Mouse (Mus musculus): ENCODE data around the gene Olfr430.
"Not testable (repeated sequence)": the region's sequence is repeated elsewhere in the genome, so short reads cannot be mapped to it uniquely, and the experiment has no call there.

Gene Olfr430

DNA sequence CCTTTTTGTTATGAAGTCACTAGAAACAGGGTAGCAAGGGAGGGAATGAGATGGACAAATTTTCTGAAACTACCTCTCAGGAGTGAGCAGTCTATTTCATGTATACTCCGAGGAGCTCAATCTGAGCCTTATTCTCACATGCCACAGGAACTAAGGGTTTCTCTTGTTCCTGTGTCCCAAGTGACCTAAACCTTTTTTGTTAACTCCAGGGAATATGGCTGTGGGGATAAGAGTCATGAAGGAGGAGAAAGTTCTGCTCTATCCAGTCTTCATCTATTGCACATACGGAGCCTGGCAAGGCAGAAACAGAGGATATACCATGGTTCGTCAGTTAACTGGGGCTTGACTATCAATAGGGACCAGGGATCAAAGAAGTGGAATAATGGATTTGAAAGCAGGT lies at the start of gene Olfr430:
Olfr430 (plus strand) TSS at position 301 of the 400 bp plus-strand sequence.
- DNase-seq (ENCODE audit: low spot score in 2 of 2) = no peak

DNA sequence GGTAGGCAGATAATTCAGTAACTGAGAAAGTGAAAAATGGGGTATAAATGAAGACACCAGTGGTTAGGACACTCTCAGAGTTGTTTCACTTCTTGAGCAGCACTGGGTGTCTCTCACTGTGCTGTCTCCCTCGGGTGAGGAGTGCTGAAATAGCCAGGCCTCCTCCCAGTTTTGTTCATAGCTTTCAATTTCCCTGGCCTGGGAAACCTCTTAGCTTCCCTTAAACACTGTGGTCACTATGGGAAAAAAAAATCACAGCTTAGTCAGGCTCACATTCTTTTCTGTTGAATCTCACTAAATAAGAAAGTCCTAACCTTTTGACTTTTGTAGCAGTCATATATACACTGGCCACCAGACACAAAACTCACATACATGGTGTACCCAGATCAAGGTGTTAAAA lies 34.7 kb upstream of the Olfr430 start, which contains the start of gene Ifi205:
Ifi205 (minus strand) TSS at position 113 of the 400 bp plus-strand sequence.
- DNase-seq (ENCODE audit: low spot score in 2 of 2) = no peak

DNA sequence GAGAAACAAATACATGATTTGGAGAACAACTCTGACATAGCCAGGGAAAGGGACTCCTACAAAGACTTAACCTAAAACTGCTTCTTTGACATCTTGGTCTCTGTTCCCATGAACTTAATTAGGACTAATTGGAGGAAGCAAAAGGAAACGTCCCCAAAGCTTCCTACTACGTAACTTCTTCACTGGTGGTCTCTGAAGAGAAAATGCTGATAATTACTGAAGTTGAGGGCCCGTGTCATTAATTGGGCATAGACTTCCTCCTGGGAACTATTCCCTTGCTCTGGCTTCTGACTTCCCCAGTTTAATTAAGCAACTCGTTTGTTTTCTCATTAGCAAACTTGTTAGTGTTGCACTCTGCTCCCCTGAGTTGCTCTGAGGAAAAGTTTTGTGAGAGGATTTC lies 30.6 kb upstream of the Olfr430 start:
- no peak for DNase-seq (ENCODE audit: low spot score in 2 of 2)

DNA sequence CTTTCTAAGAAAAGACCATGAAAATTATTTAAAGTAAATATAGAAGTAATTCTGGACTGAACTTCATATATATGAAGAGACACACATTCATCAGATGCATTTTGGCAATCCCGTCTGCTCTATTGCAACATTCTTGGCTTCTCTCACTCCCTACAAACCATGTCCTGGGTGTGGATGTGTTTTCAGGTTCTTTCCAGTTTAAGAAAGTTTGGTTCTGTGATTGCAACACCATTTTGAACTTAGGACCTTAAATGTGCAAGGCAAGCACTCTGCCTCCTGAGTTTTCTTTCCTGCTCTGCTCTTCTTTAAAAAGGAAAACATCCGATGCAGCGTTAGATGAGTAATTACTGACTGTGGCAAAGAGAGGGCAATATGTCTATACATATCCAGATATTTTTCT lies 27.9 kb upstream of the Olfr430 start:
- DNase-seq (ENCODE audit: low spot score in 2 of 2) = no peak

DNA sequence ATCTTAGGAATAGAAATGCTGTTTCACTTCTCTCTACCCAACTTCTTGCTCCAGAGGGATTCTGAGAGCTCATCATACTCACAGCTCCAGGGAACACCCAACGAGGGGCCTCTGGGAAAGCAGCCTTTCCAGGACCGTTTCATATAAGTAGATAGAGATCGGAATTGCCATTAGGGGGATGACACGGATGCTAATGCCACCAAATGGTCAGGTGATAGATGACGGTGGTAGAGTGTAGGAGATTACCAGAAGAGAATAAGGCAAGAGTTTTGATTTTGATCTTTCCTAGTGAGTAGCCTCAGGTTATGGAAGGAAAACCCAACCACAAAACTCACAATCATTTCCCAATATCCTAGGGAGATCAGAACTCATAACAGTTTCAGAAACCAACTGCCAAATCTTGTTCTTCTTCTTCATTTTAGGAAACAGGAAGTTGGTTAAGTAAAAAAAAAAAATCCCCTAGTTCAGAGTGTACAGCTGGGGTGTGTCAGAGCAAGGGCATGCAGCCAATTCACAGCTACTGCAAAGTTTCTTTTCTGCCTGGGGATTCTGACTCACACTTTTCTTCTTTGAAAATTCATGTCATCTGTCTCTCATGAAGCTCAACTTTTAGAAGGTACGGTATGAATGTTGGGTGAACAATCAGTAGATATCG lies 25.8 kb upstream of the Olfr430 start, which contains the start of gene Olfr433:
Olfr433 (plus strand) TSS at position 183 of the 655 bp plus-strand sequence.
- peak in 1 of 2 experiments; percentile 60 for DNase-seq (ENCODE audit: low spot score in 2 of 2)

DNA sequence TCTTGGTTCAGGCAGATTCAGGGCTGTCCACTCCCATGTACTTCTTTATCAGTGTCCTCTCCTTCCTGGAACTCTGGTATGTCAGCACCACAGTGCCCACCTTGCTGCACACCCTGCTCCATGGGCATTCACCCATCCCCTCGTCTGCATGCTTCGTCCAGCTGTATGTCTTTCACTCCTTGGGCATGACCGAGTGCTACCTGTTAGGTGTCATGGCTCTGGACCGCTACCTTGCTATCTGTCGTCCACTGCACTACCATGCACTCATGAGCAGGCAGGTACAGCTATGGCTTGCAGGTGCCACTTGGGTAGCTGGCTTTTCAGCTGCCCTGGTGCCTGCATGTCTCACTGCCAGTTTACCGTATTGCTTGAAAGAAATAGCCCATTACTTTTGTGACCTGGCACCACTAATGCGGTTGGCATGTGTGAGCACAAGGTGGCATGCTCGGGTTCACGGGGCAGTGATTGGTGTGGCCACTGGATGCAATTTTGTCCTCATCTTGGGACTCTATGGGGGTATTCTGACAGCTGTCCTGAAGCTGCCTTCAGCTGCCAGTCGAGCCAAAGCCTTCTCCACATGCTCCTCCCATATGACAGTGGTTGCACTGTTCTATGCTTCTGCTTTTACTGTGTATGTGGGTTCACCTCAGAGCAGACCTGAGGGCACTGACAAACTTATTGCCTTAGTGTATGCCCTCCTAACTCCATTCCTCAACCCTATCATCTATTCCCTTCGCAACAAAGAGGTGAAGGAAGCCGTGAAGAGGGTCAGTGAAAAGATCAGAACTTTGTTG lies 24.1 kb upstream of the Olfr430 start:
- not testable (repeated sequence) for DNase-seq (ENCODE audit: low spot score in 2 of 2)

DNA sequence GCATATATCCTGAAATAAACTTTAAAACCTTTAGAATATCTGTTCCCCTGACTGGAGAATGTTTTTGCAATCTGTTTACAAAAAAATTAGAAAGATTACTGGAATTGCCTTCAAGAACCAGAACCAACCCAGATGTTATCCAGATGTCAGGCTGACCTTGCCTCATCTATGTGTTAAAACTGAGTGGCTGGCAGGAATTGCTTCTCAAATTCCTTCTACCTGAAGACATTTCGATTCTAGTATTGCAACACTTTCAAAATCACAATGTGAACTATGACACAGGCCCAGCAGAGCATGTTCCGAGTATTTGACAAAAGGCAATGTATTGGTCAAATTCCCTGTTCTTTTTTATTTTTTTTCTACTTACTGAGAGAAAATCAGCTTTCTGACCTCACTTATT lies 22.0 kb upstream of the Olfr430 start:
- DNase-seq (ENCODE audit: low spot score in 2 of 2) = no peak

DNA sequence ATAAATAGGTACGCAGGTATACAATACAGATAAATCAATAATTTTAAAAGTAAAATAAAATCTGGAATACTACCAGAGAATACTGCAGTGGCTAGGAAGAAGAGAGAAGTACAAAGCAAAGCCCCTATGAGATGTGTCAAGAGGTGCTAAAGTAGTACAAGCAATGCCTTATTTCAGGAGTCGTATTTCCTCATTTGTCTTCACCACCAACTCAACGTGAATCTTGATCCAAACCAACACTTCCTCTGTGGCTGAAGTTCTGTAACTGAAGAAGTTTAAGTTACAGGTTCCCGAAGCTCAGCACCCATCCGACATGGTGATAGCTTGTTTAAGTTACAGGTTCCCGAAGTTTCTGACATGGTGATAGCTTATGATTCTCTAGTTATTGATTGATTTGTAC lies 18.2 kb upstream of the Olfr430 start:
- not testable (repeated sequence) for DNase-seq (ENCODE audit: low spot score in 2 of 2)

DNA sequence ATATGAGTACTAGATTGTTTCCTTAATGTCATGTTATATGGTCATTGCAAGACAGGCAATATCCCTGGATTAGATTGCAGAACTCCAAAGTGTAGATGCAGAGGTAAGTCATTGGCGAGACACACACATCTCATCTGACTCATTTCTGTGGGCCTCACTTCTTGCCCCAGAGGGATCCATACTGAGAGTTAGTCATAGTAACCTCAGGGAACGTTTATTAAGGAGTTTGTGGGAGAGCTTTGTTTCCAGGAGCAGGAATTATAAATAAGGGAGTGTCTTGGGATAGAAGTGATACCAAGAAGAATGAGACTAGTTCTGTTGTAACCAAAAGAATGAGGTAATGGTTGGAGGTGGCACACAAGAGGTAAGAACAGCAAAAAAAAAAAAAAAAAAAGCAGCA lies 17.5 kb upstream of the Olfr430 start, which contains the start of gene Olfr432:
Olfr432 (plus strand) TSS at position 313 of the 400 bp plus-strand sequence.
- DNase-seq (ENCODE audit: low spot score in 2 of 2) = no peak

DNA sequence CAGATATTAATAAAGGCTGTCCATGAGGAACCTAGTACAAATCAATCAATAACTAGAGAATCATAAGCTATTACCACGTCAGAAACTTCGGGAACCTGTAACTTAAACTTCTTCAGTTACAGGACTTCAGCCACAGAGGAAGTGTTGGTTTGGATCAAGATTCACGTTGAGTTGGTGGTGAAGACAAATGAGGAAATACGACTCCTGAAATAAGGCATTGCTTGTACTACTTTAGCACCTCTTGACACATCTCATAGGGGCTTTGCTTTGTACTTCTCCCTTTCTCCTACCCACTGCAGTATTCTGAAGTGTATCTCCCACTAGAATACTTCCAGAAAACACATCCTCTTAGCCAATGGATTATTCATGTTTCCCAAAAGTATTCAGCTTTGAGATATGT lies 17.0 kb upstream of the Olfr430 start:
- DNase-seq (ENCODE audit: low spot score in 2 of 2) = not testable (repeated sequence)

DNA sequence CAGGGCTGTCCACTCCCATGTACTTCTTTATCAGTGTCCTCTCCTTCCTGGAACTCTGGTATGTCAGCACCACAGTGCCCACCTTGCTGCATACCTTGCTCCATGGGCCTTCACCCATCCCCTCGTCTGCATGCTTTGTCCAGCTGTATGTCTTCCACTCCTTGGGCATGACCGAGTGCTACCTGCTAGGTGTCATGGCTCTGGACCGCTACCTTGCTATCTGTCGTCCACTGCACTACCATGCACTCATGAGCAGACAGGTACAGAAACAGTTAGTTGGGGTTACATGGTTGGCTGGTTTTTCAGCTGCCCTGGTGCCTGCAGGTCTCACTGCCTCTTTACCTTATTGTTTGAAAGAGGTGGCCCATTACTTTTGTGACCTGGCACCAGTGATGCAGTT lies 15.9 kb upstream of the Olfr430 start:
- DNase-seq (ENCODE audit: low spot score in 2 of 2) = no peak

DNA sequence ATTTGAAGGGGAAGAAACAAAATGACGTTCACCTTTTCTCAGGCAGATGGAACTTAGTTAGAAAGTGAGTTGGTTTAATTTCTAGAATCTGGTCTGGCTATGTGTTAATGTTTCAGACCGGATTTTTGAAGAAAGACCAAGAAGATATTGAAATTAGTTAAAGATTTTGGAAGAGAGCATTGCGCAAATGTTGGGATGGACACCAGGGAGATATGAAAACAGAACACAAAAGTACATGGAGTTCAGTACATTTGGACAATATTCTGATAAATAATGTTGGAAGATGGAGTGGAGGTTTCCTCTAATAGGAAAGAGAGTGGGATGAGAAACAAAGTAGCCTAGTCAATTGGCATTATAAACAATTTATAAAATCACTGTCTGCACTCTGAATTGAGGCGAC lies 14.9 kb upstream of the Olfr430 start:
- DNase-seq (ENCODE audit: low spot score in 2 of 2) = no peak

DNA sequence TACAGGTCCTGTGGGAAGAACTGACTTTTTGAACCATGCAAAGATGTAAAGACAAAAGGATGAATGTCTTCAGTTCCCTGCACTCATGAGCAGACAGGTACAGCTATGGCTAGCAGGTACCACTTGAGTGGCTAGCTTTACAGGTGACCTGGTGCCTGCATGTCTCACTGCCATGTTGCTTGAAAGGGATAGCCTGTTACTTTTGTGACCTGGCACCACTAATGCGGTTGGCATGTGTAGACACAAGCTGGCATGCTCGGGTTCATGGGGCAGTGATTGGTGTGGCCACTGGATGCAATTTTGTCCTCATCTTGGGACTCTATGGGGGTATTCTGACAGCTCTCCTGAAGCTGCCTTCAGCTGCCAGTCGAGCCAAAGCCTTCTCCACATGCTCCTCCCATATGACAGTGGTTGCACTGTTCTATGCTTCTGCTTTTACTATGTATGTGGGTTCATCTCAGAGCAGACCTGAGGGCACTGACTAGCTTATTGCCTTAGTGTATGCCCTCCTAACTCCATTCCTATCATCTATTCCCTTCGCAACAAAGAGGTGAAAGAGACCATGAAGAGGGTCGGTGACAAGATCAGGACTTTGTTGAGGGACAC lies 14.4 kb upstream of the Olfr430 start:
- DNase-seq (ENCODE audit: low spot score in 2 of 2) = no peak

DNA sequence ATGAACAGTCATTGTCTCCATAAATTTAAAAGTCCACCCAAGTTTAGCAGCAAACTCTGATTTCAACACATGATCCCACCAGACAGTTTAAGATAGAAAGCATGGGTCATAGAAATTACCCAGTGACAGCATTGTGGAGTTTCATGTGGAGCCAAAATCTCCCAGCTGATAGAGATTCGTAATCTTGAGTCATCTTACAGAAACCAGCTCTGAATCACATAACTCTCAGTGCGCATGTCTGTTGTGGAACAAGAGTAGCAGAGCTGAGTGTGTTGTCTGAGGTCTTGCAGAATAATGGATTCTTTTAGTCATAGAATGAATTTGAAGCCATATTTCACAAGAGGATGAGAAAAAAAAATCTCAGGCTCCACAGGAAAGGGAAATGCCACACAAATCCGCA lies 13.4 kb upstream of the Olfr430 start:
- DNase-seq (ENCODE audit: low spot score in 2 of 2) = no peak

DNA sequence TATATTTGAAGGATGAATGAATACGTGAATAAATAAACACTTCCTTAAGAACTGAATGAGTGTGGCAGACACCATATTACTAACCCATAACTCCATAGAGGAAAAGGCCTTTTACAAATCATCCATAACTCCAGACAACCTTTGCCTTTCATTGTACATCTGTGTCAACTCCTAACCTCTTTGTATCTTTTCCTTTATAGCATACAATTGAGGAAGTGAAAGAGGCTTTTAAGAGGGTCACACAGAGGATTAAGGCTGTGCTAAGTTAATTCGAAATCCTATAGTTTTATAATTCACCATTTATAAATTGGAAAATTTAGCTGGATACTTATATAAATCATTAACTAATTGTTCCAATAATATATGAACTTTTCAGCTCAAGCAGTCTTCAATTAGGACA lies 11.2 kb upstream of the Olfr430 start:
- DNase-seq (ENCODE audit: low spot score in 2 of 2) = no peak

DNA sequence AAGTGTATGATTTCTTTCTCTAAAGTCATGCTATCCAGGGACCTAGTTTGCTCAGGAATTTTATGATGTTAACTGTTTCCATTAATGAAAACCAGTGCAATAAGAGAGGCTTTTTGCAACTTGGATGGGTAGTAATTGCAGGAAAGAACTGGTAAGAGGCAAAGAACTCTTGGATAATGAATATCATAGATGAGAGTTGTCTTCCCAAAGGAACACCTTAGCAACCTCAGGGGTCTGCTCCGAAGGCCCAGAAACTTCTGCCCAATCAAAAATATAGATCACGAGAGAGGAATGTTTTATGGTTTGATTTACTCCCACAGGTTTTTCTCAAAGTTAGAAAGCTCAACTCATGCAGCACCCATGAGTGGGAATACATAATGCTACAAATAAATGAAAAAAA lies 17.6 kb downstream of the Olfr430 start, which contains the start of gene Olfr429:
Olfr429 (plus strand) TSS at position 301 of the 400 bp plus-strand sequence.
- DNase-seq (ENCODE audit: low spot score in 2 of 2) = no peak

DNA sequence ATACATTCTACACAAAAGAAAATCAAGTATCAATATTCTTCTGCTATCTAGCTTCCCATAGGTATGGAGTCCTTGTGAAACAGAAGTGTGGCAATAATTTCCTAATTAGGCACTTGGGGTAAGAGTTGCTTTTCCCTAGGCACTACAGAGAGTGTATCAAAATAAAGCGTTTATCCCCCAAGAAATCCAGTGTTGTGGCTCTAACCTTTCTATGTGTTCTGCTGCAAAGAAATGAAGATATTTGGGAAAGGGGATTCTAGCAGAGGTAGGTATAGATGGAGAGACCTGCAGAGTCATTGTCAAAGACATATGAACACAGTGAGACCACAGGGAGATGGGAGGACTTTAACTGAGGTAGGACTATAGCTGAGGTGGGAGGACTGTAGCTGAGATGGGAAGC lies 30.2 kb downstream of the Olfr430 start, which contains the start of gene Olfr427:
Olfr427 (plus strand) TSS at position 301 of the 400 bp plus-strand sequence.
- no peak for DNase-seq (ENCODE audit: low spot score in 2 of 2)

DNA sequence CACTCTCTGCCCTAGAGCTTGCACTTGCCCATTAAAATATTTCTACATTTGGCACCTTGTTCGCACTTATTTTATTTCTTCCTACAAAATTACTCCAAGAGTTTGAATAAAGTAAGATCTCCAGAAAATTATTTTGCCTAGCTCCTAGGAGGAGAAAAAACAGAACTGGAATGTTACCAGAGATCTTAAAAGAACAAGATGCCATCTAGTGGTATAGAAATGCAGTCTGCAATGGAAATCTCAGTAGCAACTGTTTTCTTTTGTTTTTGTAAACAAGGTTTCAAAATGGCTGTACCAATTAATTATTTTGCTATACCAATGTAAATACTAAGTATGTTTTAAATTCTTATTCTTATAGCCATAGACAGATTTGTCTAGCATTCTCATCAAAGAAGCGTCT lies 37.3 kb downstream of the Olfr430 start:
- no peak for DNase-seq (ENCODE audit: low spot score in 2 of 2)

DNA sequence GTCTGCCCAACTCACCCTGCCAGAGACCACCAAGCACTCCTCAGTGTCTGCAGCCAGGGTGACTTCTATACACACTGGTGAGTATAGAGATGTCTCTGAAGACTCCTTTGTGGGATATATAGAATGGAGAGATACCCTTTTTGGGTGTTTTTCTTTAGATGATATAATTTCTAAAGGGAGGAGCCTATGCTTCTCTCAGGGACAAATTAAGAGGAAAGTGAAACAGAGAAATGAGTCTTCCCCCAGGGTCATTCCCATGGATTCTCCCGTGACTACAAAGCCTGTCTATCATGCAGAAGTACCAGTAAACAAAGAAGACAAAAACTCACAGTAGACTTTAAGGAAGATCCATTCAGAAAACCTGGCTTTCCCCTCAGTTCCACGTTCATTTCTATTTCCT lies 54.7 kb downstream of the Olfr430 start, which contains the start of gene Olfr231:
Olfr231 (minus strand) TSS at position 101 of the 400 bp plus-strand sequence.
- DNase-seq (ENCODE audit: low spot score in 2 of 2) = no peak
